Mouse (Mus musculus) erythroblast, embryonic 14.5 days (primary cell): Measurements from ENCODE around the gene Terb1.

ENCODE experiments used
- GATA1 ChIP-seq: IDR thresholded peaks from 2 replicates; pipeline ENCODE4 v1.6.1; 2012; ENCODE audit warnings: low read length, inconsistent platforms, mixed read lengths
- TAL1 ChIP-seq: IDR thresholded peaks from 3 replicates; pipeline ENCODE4 v1.6.1; 2012; ENCODE audit warnings: low read length, inconsistent platforms, mixed read lengths

DNA sequence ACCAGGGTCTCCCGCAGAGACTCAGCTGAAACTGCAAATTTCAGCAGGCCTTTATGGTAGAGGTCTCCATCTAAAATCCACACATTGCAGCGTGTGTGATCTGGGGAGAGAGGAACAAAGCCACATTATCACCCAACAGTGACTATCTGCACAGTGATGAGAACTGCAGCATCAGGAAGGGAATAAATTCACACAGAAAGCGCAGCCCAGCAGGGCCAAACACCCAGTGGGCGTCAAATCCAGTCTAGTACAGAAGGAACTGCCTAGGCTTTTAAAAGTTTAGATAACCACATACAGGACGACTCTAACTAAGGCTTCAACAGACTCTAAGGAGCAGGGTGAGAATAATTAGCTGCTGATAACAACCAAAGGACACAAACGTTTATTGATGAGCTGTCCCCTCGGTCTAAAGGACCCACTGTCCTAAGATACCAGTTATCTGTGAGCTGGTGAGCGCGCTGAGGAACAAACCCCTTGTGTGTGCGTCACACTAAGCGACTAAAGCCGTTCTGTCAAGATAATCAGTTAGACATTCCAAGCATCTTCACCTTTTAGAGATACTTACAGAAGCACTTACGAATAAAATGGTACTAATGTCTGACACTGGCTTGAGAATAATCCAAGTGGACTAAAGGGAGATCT is 72.1 kb downstream of the Terb1 start:
- no peak for TF ChIP-seq TAL1
- no peak for TF ChIP-seq GATA1
